Mouse (Mus musculus) liver, adult 2 months (tissue): ENCODE measurements around the gene Vmn2r41.
"Not testable (repeated sequence)": the region's sequence is repeated elsewhere in the genome, so short reads cannot be mapped to it uniquely, and the experiment has no call there.

Experiments used
- CTCF ChIP-seq: fragments of 200-500 bp; IDR thresholded peaks from 2 replicates; pipeline ENCODE4 v1.5.1; 2011; ENCODE audit warnings: low read depth, low read length, control low read depth
- POLR2A ChIP-seq: fragments of 200-500 bp; IDR thresholded peaks from 2 replicates; pipeline ENCODE4 v1.6.1; 2011; ENCODE audit warnings: low read length, control low read depth; ENCODE audit not compliant: insufficient read depth; ENCODE audit errors: extremely low read depth

DNA sequence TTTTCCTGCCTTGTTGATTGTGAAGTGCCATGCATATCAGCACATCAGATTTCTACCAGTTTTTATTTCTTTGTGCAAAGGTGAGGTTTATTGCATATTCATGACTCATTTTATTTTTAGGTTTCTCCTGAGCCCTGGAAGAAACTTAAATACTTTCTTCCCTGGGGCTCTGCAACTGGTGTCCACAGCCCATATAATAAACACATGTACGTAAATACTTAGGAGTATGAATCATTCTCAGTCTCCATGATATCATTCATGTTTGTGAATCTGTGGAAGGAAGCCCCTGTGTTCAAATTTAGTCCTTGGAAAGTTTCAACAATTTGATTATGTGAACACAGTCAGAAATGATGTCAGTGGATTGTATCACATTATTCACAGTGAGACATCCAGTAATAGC lies at the start of gene Vmn2r41:
- not testable (repeated sequence) for TF ChIP-seq CTCF, POLR2A
